In genomic region chr19:4333791-4334190, GRCm38 (mm10) we compare ENCODE assay signal across 8 mouse cellular contexts. TPM values are rescaled to one million over a fixed set of nuclear protein-coding genes. Genes with fewer than 3 reads are reported as not detected.
DNase-seq lines count a peak whose midpoint lies in the region; ATAC-seq and TF ChIP-seq lines count a peak whose summit lies in the region.

No protein-coding gene starts in this region.

- TF ChIP-seq POLR2A in MEL (IDR thresholded peaks at IDR 0.05; ENCODE audit: control insufficient read depth in 1 of 2, insufficient read depth in 1 of 2, low read depth in 1 of 2, low read length in 2 of 2, poor library complexity in 1 of 2) = peak; percentile 44 to 91; a peak in 2 of 4 replicates
- TF ChIP-seq POLR2A in cerebellum, adult 2 months (IDR thresholded peaks at IDR 0.05; ENCODE audit: borderline replicate concordance, insufficient read depth, low read length) = peak; percentile 82

- peaks cover 17 to 28% of the 10 kb centered on the region in 2 experiments for H3K36me3 ChIP-seq in MEL (ENCODE audit: control insufficient read depth in 1 of 2, insufficient read depth in 2 of 2, low read length in 2 of 2)
- peaks cover 15% of the 10 kb centered on the region for H3K36me3 ChIP-seq in forebrain, postnatal 0 days (ENCODE audit: insufficient read depth)
- peaks cover 27% of the 10 kb centered on the region for H3K36me3 ChIP-seq in lung, embryonic 15.5 days

- H3K4me3 ChIP-seq in MEL (ENCODE audit: control insufficient read depth in 1 of 2, insufficient read depth in 1 of 2, low read depth in 2 of 2, low read length in 2 of 2) = peak overlapping the region; percentile 82 to 84
- peak overlapping the region; percentile 77 for H3K4me3 ChIP-seq in cerebellum, adult 2 months (replicated peaks; ENCODE audit: insufficient read depth, low read depth, low read length)
- H3K4me3 ChIP-seq in forebrain, postnatal 0 days (ENCODE audit: low read depth, low read length) = peak overlapping the region; percentile 47
- peak overlapping the region; percentile 57 for H3K4me3 ChIP-seq in lung, embryonic 15.5 days

- TF ChIP-seq RAD21 in MEL (IDR thresholded peaks at IDR 0.05; ENCODE audit: low read depth, low read length) = no peak

- H3K27me3 ChIP-seq in MEL (ENCODE audit: control insufficient read depth in 1 of 2, insufficient read depth in 2 of 2, low read length in 2 of 2) = no peaks in the 10 kb centered on the region
- H3K27me3 ChIP-seq in cerebellum, adult 2 months (ENCODE audit: control insufficient read depth, insufficient read depth, low read length) = no peaks in the 10 kb centered on the region
- H3K27me3 ChIP-seq in forebrain, postnatal 0 days (ENCODE audit: insufficient read depth, low read length) = no peaks in the 10 kb centered on the region
- no peaks in the 10 kb centered on the region for H3K27me3 ChIP-seq in lung, embryonic 15.5 days

- H3K9me3 ChIP-seq in MEL (replicated peaks; ENCODE audit: insufficient read depth, low read length) = no peaks in the 10 kb centered on the region
- no peaks in the 10 kb centered on the region for H3K9me3 ChIP-seq in forebrain, postnatal 0 days (ENCODE audit: low read length)
- H3K9me3 ChIP-seq in lung, embryonic 15.5 days = no peaks in the 10 kb centered on the region

- DNase-seq in MEL (ENCODE audit: low read depth, low spot score) = peak; percentile 97
- DNase-seq in cerebellum, adult 2 months = peak; percentile 94 to 97
- DNase-seq in forebrain, postnatal 0 days = peak; percentile 94
- DNase-seq in heart, postnatal 4 days = peak; percentile 96
- peak; percentile 93 to 94 for DNase-seq in layer of hippocampus, adult 8-10 months (ENCODE audit: low spot score in 2 of 2)
- peak; percentile 96 for DNase-seq in ovary, adult 18-20 months (ENCODE audit: low spot score)
- peak; percentile 92 for DNase-seq in thymus, postnatal 0 days (ENCODE audit: low spot score)

- TF ChIP-seq CTCF in MEL (IDR thresholded peaks at IDR 0.05 in 2 of 3, conservative IDR thresholded peaks at IDR 0.05 in 1 of 3; ENCODE audit: control insufficient read depth in 1 of 3, insufficient read depth in 1 of 3, low read depth in 2 of 3, low read length in 3 of 3, poor library complexity in 1 of 3, severe bottlenecking in 1 of 3) = no peak
- TF ChIP-seq CTCF in cerebellum, adult 2 months (IDR thresholded peaks at IDR 0.05; ENCODE audit: borderline replicate concordance, insufficient read depth, low read depth, low read length) = no peak
- TF ChIP-seq CTCF in forebrain, postnatal 0 days (IDR thresholded peaks at IDR 0.05; ENCODE audit: low read depth) = peak; percentile 33; the same call in 1 of the 2 replicates

- under 1% methylated on average over 16 of the region's 16 CpGs for WGBS in cerebellum, adult 2 months
- under 1% methylated on average over 16 of the region's 16 CpGs for WGBS in forebrain, postnatal 0 days
- under 1% methylated on average over 16 of the region's 16 CpGs for WGBS in lung, embryonic 15.5 days

- peak overlapping the region; percentile 71 for H3K4me2 ChIP-seq in forebrain, postnatal 0 days (ENCODE audit: low read depth)
- H3K4me2 ChIP-seq in lung, embryonic 15.5 days = peak overlapping the region; percentile 77

- peak overlapping the region; percentile 88 for H3K9ac ChIP-seq in MEL (ENCODE audit: control insufficient read depth, low read depth, low read length, poor library complexity, severe bottlenecking)
- H3K9ac ChIP-seq in forebrain, postnatal 0 days = peak overlapping the region; percentile 48
- peak overlapping the region; percentile 54 for H3K9ac ChIP-seq in lung, embryonic 15.5 days

- H3K27ac ChIP-seq in MEL (ENCODE audit: control insufficient read depth, low read depth, low read length) = peak overlapping the region; percentile 94
- peak overlapping the region; percentile 79 for H3K27ac ChIP-seq in cerebellum, adult 2 months (ENCODE audit: insufficient read depth, low read length)
- H3K27ac ChIP-seq in forebrain, postnatal 0 days (ENCODE audit: low read depth, low read length) = peak overlapping the region; percentile 83
- peak overlapping the region; percentile 88 for H3K27ac ChIP-seq in lung, embryonic 15.5 days

- no peak; a peak in 1 of 4 replicates for TF ChIP-seq EP300 in MEL (IDR thresholded peaks at IDR 0.05; ENCODE audit: low read depth in 1 of 2, low read length in 2 of 2)

- peak; percentile 98 for ATAC-seq in forebrain, postnatal 0 days
- peak; percentile 99 for ATAC-seq in lung, embryonic 15.5 days (ENCODE audit: borderline replicate concordance, extremely low read depth, low FRiP score, low TSS enrichment)

- peaks cover 17% of the 10 kb centered on the region for H3K79me2 ChIP-seq in MEL (ENCODE audit: control insufficient read depth, insufficient read depth, low read length, poor library complexity)

- peaks cover 13 to 19% of the 10 kb centered on the region in 2 experiments for H3K4me1 ChIP-seq in MEL (ENCODE audit: control insufficient read depth in 1 of 2, insufficient read depth in 2 of 2, low read length in 2 of 2)
- H3K4me1 ChIP-seq in cerebellum, adult 2 months (ENCODE audit: control insufficient read depth, insufficient read depth, low read length) = peaks cover 9% of the 10 kb centered on the region; the same call in 1 of the 2 replicates
- H3K4me1 ChIP-seq in forebrain, postnatal 0 days (ENCODE audit: insufficient read depth) = peaks cover 13% of the 10 kb centered on the region; the same call in 1 of the 2 replicates
- H3K4me1 ChIP-seq in lung, embryonic 15.5 days = peaks cover 21% of the 10 kb centered on the region

TF ChIP-seq in MEL, 35 proteins besides CTCF, POLR2A, EP300 and RAD21 (continues in another document):
- TF ChIP-seq BHLHE40 (IDR thresholded peaks at IDR 0.05; ENCODE audit: borderline replicate concordance, low read depth, low read length) = no peak
- peak; percentile 91 for TF ChIP-seq SIN3A (IDR thresholded peaks at IDR 0.05; ENCODE audit: low read length)
- TF ChIP-seq POLR2AphosphoS2 (IDR thresholded peaks at IDR 0.05; ENCODE audit: low read length) = no peak
- peak; percentile 24; the same call in 1 of the 2 replicates for TF ChIP-seq TCF12 (IDR thresholded peaks at IDR 0.05; ENCODE audit: low read depth, low read length)
- TF ChIP-seq ZC3H11A (IDR thresholded peaks at IDR 0.05; ENCODE audit: low read depth, low read length) = no peak
- no peak for TF ChIP-seq ZKSCAN1 (IDR thresholded peaks at IDR 0.05; ENCODE audit: low read depth, low read length)
- TF ChIP-seq MYC (IDR thresholded peaks at IDR 0.05; ENCODE audit: low read depth, low read length) = peak; percentile 85
- TF ChIP-seq CHD1 (IDR thresholded peaks at IDR 0.05; ENCODE audit: low read depth, low read length) = no peak
- TF ChIP-seq HCFC1 (IDR thresholded peaks at IDR 0.05; ENCODE audit: low read depth, low read length) = peak; percentile 76
- no peak for TF ChIP-seq MEF2A (IDR thresholded peaks at IDR 0.05; ENCODE audit: extremely low read depth, insufficient replicate concordance, low read depth, low read length, poor library complexity, severe bottlenecking)
- no peak for TF ChIP-seq GABPA (IDR thresholded peaks at IDR 0.05; ENCODE audit: low read depth, low read length)
- TF ChIP-seq CHD2 (IDR thresholded peaks at IDR 0.05; ENCODE audit: low read length) = no peak
- 0 out of 2 replicates have a peak, but pooled peaks have one; percentile 25 for TF ChIP-seq KAT2A (conservative IDR thresholded peaks at IDR 0.05; ENCODE audit: low read depth, low read length)
- no peak for TF ChIP-seq TAL1 (IDR thresholded peaks at IDR 0.05; ENCODE audit: low read length)
- peak; percentile 70 for TF ChIP-seq TBP (IDR thresholded peaks at IDR 0.05; ENCODE audit: low read depth, low read length)
- no peak for TF ChIP-seq ZNF384 (IDR thresholded peaks at IDR 0.05; ENCODE audit: low read depth, low read length)
- no peak for TF ChIP-seq NRF1 (IDR thresholded peaks at IDR 0.05; ENCODE audit: insufficient read depth, low read depth, low read length, poor library complexity, severe bottlenecking)
- no peak for TF ChIP-seq USF1 (IDR thresholded peaks at IDR 0.05; ENCODE audit: low read depth, low read length)
- TF ChIP-seq JUND (IDR thresholded peaks at IDR 0.05; ENCODE audit: low read depth, low read length) = no peak
- no peak for TF ChIP-seq POLR2AphosphoS5 (IDR thresholded peaks at IDR 0.05; ENCODE audit: borderline replicate concordance, low read depth, low read length)
- peak; percentile 33; the same call in 1 of the 2 replicates for TF ChIP-seq ELF1 (IDR thresholded peaks at IDR 0.05; ENCODE audit: low read depth, low read length)
- TF ChIP-seq MXI1 (IDR thresholded peaks at IDR 0.05; ENCODE audit: low read depth, low read length) = peak; percentile 98
- no peak for TF ChIP-seq MAZ (IDR thresholded peaks at IDR 0.05; ENCODE audit: low read depth, low read length)
- TF ChIP-seq MYB (IDR thresholded peaks at IDR 0.05; ENCODE audit: low read depth, low read length) = no peak

RNA-seq across cellular contexts. Expression of gene Grk2, which starts 27.8 kb away (rescaled TPM):
- total RNA-seq in MEL (2012; rRNA removed) = 65.1 and 75.2 TPM in 2 replicates
- 100 to 1,000 TPM in 1 of 2 experiments, not detected in 1; 105 TPM for polyA plus RNA-seq in MEL (2012; ENCODE audit: insufficient read depth in 1 of 2, insufficient read length in 2 of 2, low read depth in 1 of 2, low replicate concordance in 2 of 2, missing spikeins in 1 of 2)
- polyA plus RNA-seq in cerebellum, adult 2 months (2012; rRNA removed) = 226 and 239 TPM in 2 replicates
- total RNA-seq in forebrain, postnatal 0 days (2014; rRNA removed) = 129 and 136 TPM in 2 replicates
- polyA plus RNA-seq in forebrain, postnatal 0 days (2015; fragmentation: Nextera tagmentation; extraction: Ambion mirVana) = 23.6 and 24.6 TPM in 2 replicates
- total RNA-seq in heart, postnatal 4 days (2021) = 10 to 100 TPM; 46.2 to 54.0 TPM
- total RNA-seq in layer of hippocampus, adult 8-10 months (2022) = 100 to 1,000 TPM; 174 to 191 (median 186) TPM
- 16.2 and 16.7 TPM in 2 replicates for polyA plus RNA-seq in lung, embryonic 15.5 days (2015; fragmentation: Nextera tagmentation; extraction: Ambion mirVana)
- polyA plus RNA-seq in thymus, postnatal 0 days (2015; fragmentation: Nextera tagmentation; extraction: Ambion mirVana) = 64.3 and 81.3 TPM in 2 replicates

RNA-seq across cellular contexts. Expression of gene Ankrd13d, which starts 50.9 kb away (rescaled TPM):
- 0.96 and 1.4 TPM in 2 replicates for total RNA-seq in MEL (2012; rRNA removed)
- 1 to 10 TPM in 1 of 2 experiments, not detected in 1; 2.6 TPM for polyA plus RNA-seq in MEL (2012; ENCODE audit: insufficient read depth in 1 of 2, insufficient read length in 2 of 2, low read depth in 1 of 2, low replicate concordance in 2 of 2, missing spikeins in 1 of 2)
- 74.3 and 76.1 TPM in 2 replicates for polyA plus RNA-seq in cerebellum, adult 2 months (2012; rRNA removed)
- 76.6 and 87.3 TPM in 2 replicates for total RNA-seq in forebrain, postnatal 0 days (2014; rRNA removed)
- polyA plus RNA-seq in forebrain, postnatal 0 days (2015; fragmentation: Nextera tagmentation; extraction: Ambion mirVana) = 48.7 and 55.2 TPM in 2 replicates
- 1 to 10 TPM; 1.1 to 1.3 TPM for total RNA-seq in heart, postnatal 4 days (2021)
- total RNA-seq in layer of hippocampus, adult 8-10 months (2022) = 10 to 100 TPM; 60.3 to 77.2 (median 67.3) TPM
- polyA plus RNA-seq in lung, embryonic 15.5 days (2015; fragmentation: Nextera tagmentation; extraction: Ambion mirVana) = 3.3 and 4.2 TPM in 2 replicates
- 9.8 and 12.2 TPM in 2 replicates for polyA plus RNA-seq in thymus, postnatal 0 days (2015; fragmentation: Nextera tagmentation; extraction: Ambion mirVana)

Comparison
In these comparisons a context has a peak if more than half of its experiments do, and no peak if none do; other contexts are left out.
1. Peak in every context shown above with its lines: DNase-seq, ATAC-seq, H3K4me3 ChIP-seq and H3K27ac ChIP-seq.